Mouse (Mus musculus) embryo, embryonic 11 days (tissue): ENCODE results near the gene Rnf224.

Experiments
- DNase-seq: peaks from one replicate; pipeline ENCODE4 v3.0.0-alpha.2; 2015

Gene Rnf224

GRCm38 (mm10) chr2:25255284-25255779 lies 18.7 kb upstream of the Rnf224 start, which contains the start of gene Tmem203:
Gene Tmem203 (plus strand): TSS chr2:25255439.
- DNase-seq = peak; percentile 94

GRCm38 (mm10) chr2:25252331-25252730 lies 15.7 kb upstream of the Rnf224 start:
- no peak for DNase-seq

GRCm38 (mm10) chr2:25246183-25247072 lies 9.8 kb upstream of the Rnf224 start, which contains the start of gene AL732309.1:
Gene AL732309.1 (minus strand): TSS chr2:25246863.
- DNase-seq = no peak

GRCm38 (mm10) chr2:25244144-25244543 lies 7.6 kb upstream of the Rnf224 start:
- no peak for DNase-seq

- DNase-seq = no peak
Measured at GRCm38 (mm10) chr2:25243342-25243741, 6.8 kb upstream of the Rnf224 start.

- peak; percentile 56 for DNase-seq
Measured at GRCm38 (mm10) chr2:25242101-25242506, 5.5 kb upstream of the Rnf224 start, which contains the start of the genes Rnf208 and Cysrt1. Gene Rnf208 (plus strand): TSS chr2:25242255. Gene Cysrt1 (minus strand): TSS chr2:25242452.

GRCm38 (mm10) chr2:25241438-25241775 lies 4.8 kb upstream of the Rnf224 start:
- no peak for DNase-seq

GRCm38 (mm10) chr2:25240723-25241437 lies 4.3 kb upstream of the Rnf224 start:
- peak; percentile 89 for DNase-seq

GRCm38 (mm10) chr2:25240310-25240709 lies 3.7 kb upstream of the Rnf224 start:
- no peak for DNase-seq

GRCm38 (mm10) chr2:25239766-25240165 lies 3.2 kb upstream of the Rnf224 start:
- DNase-seq = no peak

- no peak for DNase-seq
Measured at GRCm38 (mm10) chr2:25238106-25238505, 1.5 kb upstream of the Rnf224 start.

- DNase-seq = no peak
Measured at GRCm38 (mm10) chr2:25237522-25237921, 935 bp upstream of the Rnf224 start.

GRCm38 (mm10) chr2:25234551-25235220 lies 1.9 kb downstream of the Rnf224 start:
- no peak for DNase-seq

GRCm38 (mm10) chr2:25234050-25234449 lies 2.5 kb downstream of the Rnf224 start, which contains the start of gene Slc34a3:
Gene Slc34a3 (minus strand): TSS chr2:25234364.
- no peak for DNase-seq

- no peak for DNase-seq
Measured at GRCm38 (mm10) chr2:25233421-25233820, 3.2 kb downstream of the Rnf224 start.

- no peak for DNase-seq
Measured at GRCm38 (mm10) chr2:25231038-25231437, 5.5 kb downstream of the Rnf224 start.

- DNase-seq = no peak
Measured at GRCm38 (mm10) chr2:25230581-25230980, 6.0 kb downstream of the Rnf224 start.

GRCm38 (mm10) chr2:25229582-25229981 lies 7.0 kb downstream of the Rnf224 start:
- DNase-seq = no peak

GRCm38 (mm10) chr2:25228995-25229530 lies 7.5 kb downstream of the Rnf224 start:
- no peak for DNase-seq

GRCm38 (mm10) chr2:25228431-25228889 lies 8.1 kb downstream of the Rnf224 start:
- DNase-seq = peak; percentile 90

GRCm38 (mm10) chr2:25227406-25227805 lies 9.2 kb downstream of the Rnf224 start:
- DNase-seq = no peak

- no peak for DNase-seq
Measured at GRCm38 (mm10) chr2:25226864-25227263, 9.7 kb downstream of the Rnf224 start.
